Mouse (Mus musculus) neural tube, embryonic 14.5 days (tissue): ENCODE measurements at regions not wholly inside any gene's neighbourhood (a gene's known extent, or its start where the extent isn't known, plus 50 kb on each side); places are given as distances from the start of the nearest gene placed in this dataset.

Experiments
- ATAC-seq: fragments of 200-750 bp; cut with Nextera tagmentation; 2 replicates; pipeline ENCODE4 v1.8.0; 2017; ENCODE audit warnings: low read depth, mild to moderate bottlenecking, moderate TSS enrichment, moderate library complexity
- H3K27ac ChIP-seq: fragments of 300-500 bp; sonication (generic); 2 replicates; pipeline ENCODE4 v1.5.1; 2014; ENCODE audit warnings: low read depth, mild to moderate bottlenecking, control low read depth, low read length, moderate library complexity, mixed read lengths
- H3K27me3 ChIP-seq: fragments of 300-500 bp; sonication (generic); 2 replicates; pipeline ENCODE4 v1.6.1; 2014; ENCODE audit warnings: low read length; ENCODE audit not compliant: control insufficient read depth, insufficient read depth
- H3K36me3 ChIP-seq: fragments of 300-500 bp; sonication (generic); 2 replicates; pipeline ENCODE4 v1.6.1; 2014; ENCODE audit warnings: low read length, mixed read lengths; ENCODE audit not compliant: control insufficient read depth, insufficient read depth
- H3K4me1 ChIP-seq: fragments of 300-500 bp; sonication (generic); 2 replicates; pipeline ENCODE4 v1.6.1; 2014; ENCODE audit warnings: low read length; ENCODE audit not compliant: control insufficient read depth, insufficient read depth
- H3K4me2 ChIP-seq: fragments of 300-500 bp; sonication (generic); 2 replicates; pipeline ENCODE4 v1.6.1; 2014; ENCODE audit warnings: mild to moderate bottlenecking, low read depth, low read length, control low read depth
- H3K4me3 ChIP-seq: fragments of 300-500 bp; sonication (generic); 2 replicates; pipeline ENCODE4 v1.5.1; 2014; ENCODE audit warnings: low read depth, low read length, control low read depth, mixed read lengths
- H3K9ac ChIP-seq: fragments of 300-500 bp; sonication (generic); replicated peaks from 2 replicates; pipeline ENCODE4 v1.6.1; 2014; ENCODE audit warnings: low read depth, mild to moderate bottlenecking, control low read depth, low read length, mixed read lengths
- H3K9me3 ChIP-seq: fragments of 300-500 bp; sonication (generic); 2 replicates; pipeline ENCODE4 v1.6.1; 2016; ENCODE audit warnings: low read length; ENCODE audit not compliant: control insufficient read depth
- WGBS: fragments of 180-500 bp; shearing (Covaris S2); extraction: QIAGEN DNeasy Blood & Tissue Kit; methylation state at CpG from one replicate; pipeline ENCODE4 v1.1.7; 2014; 5-methylcytosine and 5-hydroxymethylcytosine counted together

GRCm38 (mm10) chr15:59888996-59889395, 127.4 kb downstream of the 4933412E24Rik start:
- Histone ChIP-seq H3K9ac (no peak overlapping the region), H3K4me2 (no peak overlapping the region), H3K9me3 (no peaks in the 10 kb centered on the region), H3K4me3 (no peak overlapping the region), H3K4me1 (no peaks in the 10 kb centered on the region), H3K27ac (no peak overlapping the region), H3K27me3 (no peaks in the 10 kb centered on the region), H3K36me3 (no peaks in the 10 kb centered on the region)
- ATAC-seq: no peak
- WGBS: 90% methylated on average over 2 of the region's 2 CpGs

GRCm38 (mm10) chr15:59888131-59888459, 128.3 kb downstream of the 4933412E24Rik start:
- Histone ChIP-seq H3K27me3 (no peaks in the 10 kb centered on the region), H3K36me3 (no peaks in the 10 kb centered on the region), H3K9me3 (no peaks in the 10 kb centered on the region), H3K4me1 (no peaks in the 10 kb centered on the region), H3K9ac (no peak overlapping the region), H3K4me3 (no peak overlapping the region), H3K4me2 (no peak overlapping the region), H3K27ac (no peak overlapping the region)
- WGBS: 18% methylated on average over 2 of the region's 2 CpGs
- ATAC-seq: no peak

- Histone ChIP-seq H3K27me3 (no peaks in the 10 kb centered on the region), H3K4me2 (no peak overlapping the region), H3K27ac (no peak overlapping the region), H3K4me3 (no peak overlapping the region), H3K9ac (no peak overlapping the region), H3K4me1 (no peaks in the 10 kb centered on the region), H3K36me3 (no peaks in the 10 kb centered on the region), H3K9me3 (no peaks in the 10 kb centered on the region)
- WGBS: 51% methylated on average over 5 of the region's 5 CpGs
- ATAC-seq: no peak
Observed at GRCm38 (mm10) chr15:59887381-59888130, 128.9 kb downstream of the 4933412E24Rik start.

- Histone ChIP-seq H3K27ac (no peak overlapping the region), H3K9ac (no peak overlapping the region), H3K9me3 (no peaks in the 10 kb centered on the region), H3K4me1 (no peaks in the 10 kb centered on the region), H3K4me3 (no peak overlapping the region), H3K27me3 (no peaks in the 10 kb centered on the region), H3K36me3 (no peaks in the 10 kb centered on the region), H3K4me2 (no peak overlapping the region)
- no peak for ATAC-seq
- 78% methylated on average over 2 of the region's 2 CpGs for whole genome bisulfite sequencing
Observed at GRCm38 (mm10) chr15:59886036-59886435, 130.4 kb downstream of the 4933412E24Rik start.

GRCm38 (mm10) chr15:59882444-59882843, 134.0 kb downstream of the 4933412E24Rik start:
- H3K9ac ChIP-seq: no peak overlapping the region
- no peak overlapping the region for H3K27ac ChIP-seq
- WGBS: 81% methylated on average over 5 of the region's 5 CpGs
- H3K36me3 ChIP-seq: no peaks in the 10 kb centered on the region
- H3K4me2 ChIP-seq: no peak overlapping the region
- no peaks in the 10 kb centered on the region for H3K27me3 ChIP-seq
- no peak overlapping the region for H3K4me3 ChIP-seq
- no peaks in the 10 kb centered on the region for H3K9me3 ChIP-seq
- no peaks in the 10 kb centered on the region for H3K4me1 ChIP-seq
- ATAC-seq: no peak

- 92% methylated on average over 5 of the region's 5 CpGs for WGBS
- H3K27ac ChIP-seq: no peak overlapping the region
- no peak for ATAC-seq
- no peaks in the 10 kb centered on the region for H3K9me3 ChIP-seq
- no peak overlapping the region for H3K4me2 ChIP-seq
- no peaks in the 10 kb centered on the region for H3K27me3 ChIP-seq
- no peak overlapping the region for H3K4me3 ChIP-seq
- no peaks in the 10 kb centered on the region for H3K36me3 ChIP-seq
- no peak overlapping the region for H3K9ac ChIP-seq
- no peaks in the 10 kb centered on the region for H3K4me1 ChIP-seq
Observed at GRCm38 (mm10) chr15:59880426-59880825, 136.0 kb downstream of the 4933412E24Rik start.

- no peak overlapping the region for H3K9ac ChIP-seq
- ATAC-seq: no peak
- H3K36me3 ChIP-seq: no peaks in the 10 kb centered on the region
- H3K4me1 ChIP-seq: no peaks in the 10 kb centered on the region
- no peaks in the 10 kb centered on the region for H3K9me3 ChIP-seq
- H3K4me3 ChIP-seq: no peak overlapping the region
- H3K4me2 ChIP-seq: no peak overlapping the region
- no peak overlapping the region for H3K27ac ChIP-seq
- WGBS: 93% methylated on average over 4 of the region's 4 CpGs
- H3K27me3 ChIP-seq: no peaks in the 10 kb centered on the region
Observed at GRCm38 (mm10) chr15:59879311-59879710, 137.1 kb downstream of the 4933412E24Rik start.

- ATAC-seq: no peak; the same call in 1 of the 2 replicates
- no peaks in the 10 kb centered on the region for H3K4me1 ChIP-seq
- H3K27me3 ChIP-seq: no peaks in the 10 kb centered on the region
- no peak overlapping the region for H3K27ac ChIP-seq
- H3K4me3 ChIP-seq: no peak overlapping the region
- H3K9me3 ChIP-seq: no peaks in the 10 kb centered on the region
- H3K9ac ChIP-seq: no peak overlapping the region
- H3K4me2 ChIP-seq: no peak overlapping the region
- 60% methylated on average over 7 of the region's 7 CpGs for WGBS
- no peaks in the 10 kb centered on the region for H3K36me3 ChIP-seq
Observed at GRCm38 (mm10) chr15:59876279-59876742, 140.1 kb downstream of the 4933412E24Rik start.

GRCm38 (mm10) chr15:59866701-59867100, 149.7 kb downstream of the 4933412E24Rik start:
- Histone ChIP-seq H3K36me3 (no peaks in the 10 kb centered on the region), H3K9me3 (no peaks in the 10 kb centered on the region), H3K4me2 (no peak overlapping the region), H3K27me3 (no peaks in the 10 kb centered on the region), H3K27ac (no peak overlapping the region), H3K4me3 (no peak overlapping the region), H3K9ac (no peak overlapping the region), H3K4me1 (no peaks in the 10 kb centered on the region)
- 92% methylated on average over 8 of the region's 8 CpGs for WGBS
- ATAC-seq: no peak
